8 mouse cellular contexts compared by ENCODE assay signal in genomic region chr2:143862484-143863231, GRCm38 (mm10). TPM values are rescaled to one million over a fixed set of nuclear protein-coding genes. Genes with fewer than 3 reads are reported as not detected.
DNase-seq lines count a peak whose midpoint lies in the region; ATAC-seq and TF ChIP-seq lines count a peak whose summit lies in the region.

Gene Bfsp1, minus strand, starts transcription at chr2:143863173.

- peak; percentile 42 for DNase-seq in ES-CJ7 (ENCODE audit: low read depth, low spot score)
- DNase-seq in adrenal gland, adult 2 months = peak; percentile 69
- DNase-seq in heart, postnatal 36 days = peak; percentile 55 to 65
- peak; percentile 77 for DNase-seq in stomach, postnatal 0 days (ENCODE audit: low spot score)
- no peak for DNase-seq in spleen, postnatal 36 days (ENCODE audit: low spot score in 2 of 2)

- H3K4me3 ChIP-seq in forebrain, embryonic 13.5 days = peak within 1 kb of the TSS; percentile 46
- H3K4me3 ChIP-seq in limb, embryonic 13.5 days = peak within 1 kb of the TSS; percentile 51
- H3K4me3 ChIP-seq in midbrain, embryonic 12.5 days = peak within 1 kb of the TSS; percentile 49
- H3K4me3 ChIP-seq in stomach, postnatal 0 days (ENCODE audit: low read depth, low read length) = peak within 1 kb of the TSS; percentile 45

- intact Hi-C loops in heart, postnatal 36 days (cut with DNase I) = loop anchor here (5.0 kb wide), 1 partner anchor 410 kb away; the partner anchor contains the start of genes Mgme1 and Snx5

- peak; percentile 91 for ATAC-seq in forebrain, embryonic 13.5 days
- peak; percentile 87 for ATAC-seq in limb, embryonic 13.5 days (ENCODE audit: low FRiP score, low read depth)
- peak; percentile 90 for ATAC-seq in midbrain, embryonic 12.5 days (ENCODE audit: low FRiP score, low read depth)
- ATAC-seq in stomach, postnatal 0 days (ENCODE audit: low FRiP score, low TSS enrichment) = peak; percentile 93

- peaks cover 53% of the 10 kb centered on the region for H3K27me3 ChIP-seq in forebrain, embryonic 13.5 days
- 0 out of 2 replicates have a peak, but pooled peaks cover 3% of the 10 kb centered on the region for H3K27me3 ChIP-seq in limb, embryonic 13.5 days
- peaks cover 31% of the 10 kb centered on the region for H3K27me3 ChIP-seq in midbrain, embryonic 12.5 days
- H3K27me3 ChIP-seq in stomach, postnatal 0 days (ENCODE audit: control insufficient read depth, insufficient read depth, low read length) = no peaks in the 10 kb centered on the region

- no peak for TF ChIP-seq EP300 in stomach, postnatal 0 days (optimal IDR thresholded peaks at IDR 0.05)

- H3K4me1 ChIP-seq in forebrain, embryonic 13.5 days = peaks cover 10% of the 10 kb centered on the region; the same call in 1 of the 2 replicates
- H3K4me1 ChIP-seq in limb, embryonic 13.5 days = peaks cover 2% of the 10 kb centered on the region; the same call in 1 of the 2 replicates
- peaks cover 5% of the 10 kb centered on the region for H3K4me1 ChIP-seq in midbrain, embryonic 12.5 days
- H3K4me1 ChIP-seq in stomach, postnatal 0 days (replicated peaks; ENCODE audit: control insufficient read depth, insufficient read depth) = no peaks in the 10 kb centered on the region

- no peak within 1 kb of the TSS for H3K27ac ChIP-seq in forebrain, embryonic 13.5 days
- H3K27ac ChIP-seq in limb, embryonic 13.5 days = no peak within 1 kb of the TSS; the same call in 1 of the 2 replicates
- H3K27ac ChIP-seq in midbrain, embryonic 12.5 days (replicated peaks) = peak within 1 kb of the TSS; percentile 74
- peak within 1 kb of the TSS; percentile 61; the same call in 1 of the 2 replicates for H3K27ac ChIP-seq in stomach, postnatal 0 days (replicated peaks)

- peak within 1 kb of the TSS; percentile 68 for H3K4me2 ChIP-seq in forebrain, embryonic 13.5 days
- peak within 1 kb of the TSS; percentile 73 for H3K4me2 ChIP-seq in limb, embryonic 13.5 days (replicated peaks)
- peak within 1 kb of the TSS; percentile 58 for H3K4me2 ChIP-seq in midbrain, embryonic 12.5 days (replicated peaks)
- H3K4me2 ChIP-seq in stomach, postnatal 0 days (replicated peaks; ENCODE audit: low read depth) = peak within 1 kb of the TSS; percentile 74

- no peaks in the 10 kb centered on the region for H3K36me3 ChIP-seq in forebrain, embryonic 13.5 days (ENCODE audit: poor library complexity, severe bottlenecking)
- H3K36me3 ChIP-seq in limb, embryonic 13.5 days = no peaks in the 10 kb centered on the region
- no peaks in the 10 kb centered on the region for H3K36me3 ChIP-seq in midbrain, embryonic 12.5 days
- H3K36me3 ChIP-seq in stomach, postnatal 0 days (ENCODE audit: control insufficient read depth, insufficient read depth, low read length) = no peaks in the 10 kb centered on the region

- H3K9ac ChIP-seq in forebrain, embryonic 13.5 days = peak within 1 kb of the TSS; percentile 77
- H3K9ac ChIP-seq in limb, embryonic 13.5 days = peak within 1 kb of the TSS; percentile 82
- peak within 1 kb of the TSS; percentile 64 for H3K9ac ChIP-seq in midbrain, embryonic 12.5 days (replicated peaks)
- peak within 1 kb of the TSS; percentile 82 for H3K9ac ChIP-seq in stomach, postnatal 0 days (ENCODE audit: low read length)

- no peaks in the 10 kb centered on the region for H3K9me3 ChIP-seq in forebrain, embryonic 13.5 days (replicated peaks)
- H3K9me3 ChIP-seq in limb, embryonic 13.5 days = no peaks in the 10 kb centered on the region
- H3K9me3 ChIP-seq in midbrain, embryonic 12.5 days = no peaks in the 10 kb centered on the region
- H3K9me3 ChIP-seq in stomach, postnatal 0 days (ENCODE audit: control insufficient read depth, low read length) = no peaks in the 10 kb centered on the region

- under 1% methylated on average over 86 of the region's 86 CpGs for WGBS in forebrain, embryonic 13.5 days
- WGBS in limb, embryonic 13.5 days = 6% methylated on average over 79 of the region's 86 CpGs
- WGBS in midbrain, embryonic 12.5 days = under 1% methylated on average over 86 of the region's 86 CpGs
- 4% methylated on average over 79 of the region's 86 CpGs for WGBS in stomach, postnatal 0 days

- TF ChIP-seq CTCF in stomach, postnatal 0 days (IDR thresholded peaks at IDR 0.05; ENCODE audit: low read depth) = no peak

RNA-seq across cellular contexts. Expression of gene Bfsp1, which starts in this region (rescaled TPM):
- under 1 TPM; 0.37 to 0.79 TPM for total RNA-seq in adrenal gland, adult 2 months (2021)
- 0.62 and 0.81 TPM in 2 replicates for polyA plus RNA-seq in adrenal gland, adult 2 months (2012; rRNA removed)
- 0.53 and 0.57 TPM in 2 replicates for polyA plus RNA-seq in forebrain, embryonic 13.5 days (2015; fragmentation: Nextera tagmentation; extraction: Ambion mirVana)
- under 1 TPM; 0.17 to 0.27 TPM for total RNA-seq in heart, postnatal 36 days (2021)
- polyA plus RNA-seq in limb, embryonic 13.5 days (2015; fragmentation: Nextera tagmentation; extraction: Ambion mirVana) = 2.4 and 2.6 TPM in 2 replicates
- polyA plus RNA-seq in midbrain, embryonic 12.5 days (2016; fragmentation: Nextera tagmentation; extraction: Ambion mirVana) = 1.8 and 2.3 TPM in 2 replicates
- 1.5 and 1.6 TPM in 2 replicates for polyA plus RNA-seq in stomach, postnatal 0 days (2015; fragmentation: Nextera tagmentation; extraction: Ambion mirVana)

Comparison
In these comparisons a context has a peak if more than half of its experiments do, and no peak if none do; other contexts are left out.
1. Peak in DNase-seq in adrenal gland, adult 2 months; RNA of the gene not detected or under 1 TPM.
2. Peak in ATAC-seq, H3K4me3 ChIP-seq, H3K9ac ChIP-seq and H3K4me2 ChIP-seq in forebrain, embryonic 13.5 days; RNA of the gene not detected or under 1 TPM.
3. Peak in DNase-seq in heart, postnatal 36 days; RNA of the gene not detected or under 1 TPM.
4. DNase-seq: peak in ES-CJ7 (single experiment) and stomach, postnatal 0 days (single experiment); none in spleen, postnatal 36 days (0 of 2).
5. H3K27ac ChIP-seq: peak in midbrain, embryonic 12.5 days (single experiment) and stomach, postnatal 0 days (single experiment); none in forebrain, embryonic 13.5 days (single experiment) and limb, embryonic 13.5 days (single experiment).
6. Peak in every context shown above with its lines, with median percentiles within 50 percentile points of each other: ATAC-seq, H3K4me2 ChIP-seq, H3K4me3 ChIP-seq and H3K9ac ChIP-seq.